Mouse (Mus musculus) MEL (cell line): ENCODE measurements at regions not wholly inside any gene's neighbourhood (a gene's known extent, or its start where the extent isn't known, plus 50 kb on each side); places are given as distances from the start of the nearest gene placed in this dataset.
A peak's percentile ranks its signal among the peaks of the same experiment; 100 is the strongest.

Experiments
- DNase-seq: peaks from one replicate; pipeline ENCODE4 v3.0.0; 2011; ENCODE audit warnings: low read depth, low spot score
- H3K27ac ChIP-seq: 2 replicates; pipeline ENCODE4 v1.5.1; 2012; ENCODE audit warnings: low read depth, mild to moderate bottlenecking, control low read depth, low read length, moderate library complexity; ENCODE audit not compliant: control insufficient read depth
- H3K27me3 ChIP-seq, 2 experiments: fragments of 150-350 bp in 1 of 2; sonication (generic) in 1 of 2; 2 replicates each; pipeline ENCODE4 v1.6.1; 2012; ENCODE audit warnings: low read length in 2 of 2, mild to moderate bottlenecking in 2 of 2, improper control_type of control experiment in 1 of 2, moderate library complexity in 1 of 2; ENCODE audit not compliant: insufficient read depth in 2 of 2, control insufficient read depth in 1 of 2
- H3K36me3 ChIP-seq, 2 experiments: 2 replicates each; pipeline ENCODE4 v1.6.1; 2012 to 2014; ENCODE audit warnings: low read length in 2 of 2, improper control_type of control experiment in 1 of 2, inconsistent platforms in 1 of 2, mild to moderate bottlenecking in 1 of 2; ENCODE audit not compliant: insufficient read depth in 2 of 2, control insufficient read depth in 1 of 2
- H3K4me1 ChIP-seq, 2 experiments: fragments of 150-350 bp in 1 of 2; sonication (generic) in 1 of 2; 2 replicates each; pipeline ENCODE4 v1.6.1; 2012; ENCODE audit warnings: low read length in 2 of 2, improper control_type of control experiment in 1 of 2, mild to moderate bottlenecking in 1 of 2; ENCODE audit not compliant: insufficient read depth in 2 of 2, control insufficient read depth in 1 of 2
- H3K4me3 ChIP-seq, 2 experiments: fragments of 150-350 bp in 1 of 2; sonication (generic) in 1 of 2; 2 replicates each; pipeline ENCODE4 v1.5.1; 2012; ENCODE audit warnings: low read depth in 2 of 2, low read length in 2 of 2, mild to moderate bottlenecking in 2 of 2, moderate library complexity in 2 of 2, control low read depth in 1 of 2, improper control_type of control experiment in 1 of 2; ENCODE audit not compliant: control insufficient read depth in 1 of 2, insufficient read depth in 1 of 2
- H3K79me2 ChIP-seq: 2 replicates; pipeline ENCODE4 v1.6.1; 2012; ENCODE audit warnings: mild to moderate bottlenecking, low read length, moderate library complexity; ENCODE audit not compliant: control insufficient read depth, poor library complexity, insufficient read depth
- H3K9ac ChIP-seq: 2 replicates; pipeline ENCODE4 v1.6.1; 2012; ENCODE audit warnings: low read depth, mild to moderate bottlenecking, control low read depth, low read length, moderate library complexity; ENCODE audit not compliant: control insufficient read depth, poor library complexity, severe bottlenecking
- H3K9me3 ChIP-seq: fragments of 150-350 bp; sonication (generic); replicated peaks from 2 replicates; pipeline ENCODE4 v1.6.1; 2012; ENCODE audit warnings: mild to moderate bottlenecking, low read length, improper control_type of control experiment, moderate library complexity; ENCODE audit not compliant: insufficient read depth
- BHLHE40 ChIP-seq: IDR thresholded peaks from 2 replicates; pipeline ENCODE4 v1.6.1; 2012; ENCODE audit warnings: low read depth, mild to moderate bottlenecking, inconsistent platforms, low read length, improper control_type of control experiment, borderline replicate concordance
- CHD1 ChIP-seq: IDR thresholded peaks from 2 replicates; pipeline ENCODE4 v1.6.1; 2012; ENCODE audit warnings: low read depth, mild to moderate bottlenecking, inconsistent platforms, low read length, improper control_type of control experiment
- CTCF ChIP-seq, 3 experiments: IDR thresholded peaks in 2 of 3; conservative IDR thresholded peaks in 1 of 3; 2 replicates each; pipeline ENCODE4 v1.5.1; 2011 to 2012; ENCODE audit warnings: low read length in 3 of 3, low read depth in 2 of 3, mild to moderate bottlenecking in 2 of 3, improper control_type of control experiment in 1 of 3, inconsistent platforms in 1 of 3, mixed read lengths in 1 of 3, moderate library complexity in 1 of 3; ENCODE audit not compliant: control insufficient read depth in 1 of 3, insufficient read depth in 1 of 3, poor library complexity in 1 of 3, severe bottlenecking in 1 of 3
- GATA1 ChIP-seq: IDR thresholded peaks from 2 replicates; pipeline ENCODE4 v1.6.1; 2011; ENCODE audit warnings: low read depth, low read length, improper control_type of control experiment
- MAX ChIP-seq: IDR thresholded peaks from 2 replicates; pipeline ENCODE4 v1.6.1; 2011; ENCODE audit warnings: low read length, improper control_type of control experiment
- MAZ ChIP-seq: IDR thresholded peaks from 2 replicates; pipeline ENCODE4 v1.6.1; 2012; ENCODE audit warnings: low read depth, mild to moderate bottlenecking, inconsistent platforms, low read length, improper control_type of control experiment
- MXI1 ChIP-seq: IDR thresholded peaks from 2 replicates; pipeline ENCODE4 v1.6.1; 2011; ENCODE audit warnings: mild to moderate bottlenecking, low read depth, low read length, improper control_type of control experiment
- MYB ChIP-seq: IDR thresholded peaks from 2 replicates; pipeline ENCODE4 v1.6.1; 2011; ENCODE audit warnings: mild to moderate bottlenecking, low read depth, low read length, improper control_type of control experiment
- NELFE ChIP-seq: IDR thresholded peaks from 2 replicates; pipeline ENCODE4 v1.6.1; 2011; ENCODE audit warnings: low read depth, low read length, improper control_type of control experiment
- POLR2A ChIP-seq, 2 experiments: IDR thresholded peaks; 2 replicates each; pipeline ENCODE4 v1.6.1; 2011 to 2012; ENCODE audit warnings: low read length in 2 of 2, mild to moderate bottlenecking in 2 of 2, control low read depth in 1 of 2, improper control_type of control experiment in 1 of 2, low read depth in 1 of 2, moderate library complexity in 1 of 2; ENCODE audit not compliant: control insufficient read depth in 1 of 2, insufficient read depth in 1 of 2, poor library complexity in 1 of 2
- RCOR1 ChIP-seq: IDR thresholded peaks from 2 replicates; pipeline ENCODE4 v1.6.1; 2012; ENCODE audit warnings: low read depth, mild to moderate bottlenecking, inconsistent platforms, low read length, improper control_type of control experiment
- USF2 ChIP-seq, 2 experiments: IDR thresholded peaks; 2 replicates each; pipeline ENCODE4 v1.6.1; 2011 to 2012; ENCODE audit warnings: improper control_type of control experiment in 2 of 2, low read length in 2 of 2, borderline replicate concordance in 1 of 2, inconsistent platforms in 1 of 2, low read depth in 1 of 2, mild to moderate bottlenecking in 1 of 2; ENCODE audit not compliant: insufficient read depth in 1 of 2
- ZKSCAN1 ChIP-seq: IDR thresholded peaks from 2 replicates; pipeline ENCODE4 v1.6.1; 2012; ENCODE audit warnings: low read depth, mild to moderate bottlenecking, inconsistent platforms, low read length, improper control_type of control experiment, moderate library complexity

- H3K4me1 ChIP-seq, result no peaks in the 10 kb centered on the region
- TF ChIP-seq GATA1 (0 out of 2 replicates have a peak, but pooled peaks have one; percentile 12), MXI1 (no peak), NELFE (no peak)
- no peaks in the 10 kb centered on the region; a peak in 2 of 4 replicates for H3K27me3 ChIP-seq
- peak; percentile 39 for DNase-seq
- no peaks in the 10 kb centered on the region for H3K36me3 ChIP-seq
- no peaks in the 10 kb centered on the region for H3K9me3 ChIP-seq
- no peaks in the 10 kb centered on the region for H3K79me2 ChIP-seq
- no peak overlapping the region for H3K4me3 ChIP-seq
- H3K27ac ChIP-seq, result no peak overlapping the region
- no peak overlapping the region for H3K9ac ChIP-seq
Observed at GRCm38 (mm10) chr13:59279136-59279535, 305.9 kb downstream of the Agtpbp1 start.

GRCm38 (mm10) chr13:59271661-59272060, 313.4 kb downstream of the Agtpbp1 start:
- DNase-seq, result no peak
- no peaks in the 10 kb centered on the region for H3K79me2 ChIP-seq
- no peak overlapping the region for H3K27ac ChIP-seq
- H3K4me1 ChIP-seq, result no peaks in the 10 kb centered on the region
- no peaks in the 10 kb centered on the region for H3K36me3 ChIP-seq
- no peaks in the 10 kb centered on the region for H3K9me3 ChIP-seq
- peaks cover 0 to 4% of the 10 kb centered on the region in 2 experiments; a peak in 2 of 4 replicates for H3K27me3 ChIP-seq
- no peak overlapping the region for H3K4me3 ChIP-seq
- no peak for TF ChIP-seq CTCF (IDR thresholded peaks at IDR 0.05 in 2 of 3, conservative IDR thresholded peaks at IDR 0.05 in 1 of 3; ENCODE audit: control insufficient read depth in 1 of 3, insufficient read depth in 1 of 3, low read depth in 2 of 3, low read length in 3 of 3, poor library complexity in 1 of 3, severe bottlenecking in 1 of 3)
- H3K9ac ChIP-seq, result no peak overlapping the region

DNA sequence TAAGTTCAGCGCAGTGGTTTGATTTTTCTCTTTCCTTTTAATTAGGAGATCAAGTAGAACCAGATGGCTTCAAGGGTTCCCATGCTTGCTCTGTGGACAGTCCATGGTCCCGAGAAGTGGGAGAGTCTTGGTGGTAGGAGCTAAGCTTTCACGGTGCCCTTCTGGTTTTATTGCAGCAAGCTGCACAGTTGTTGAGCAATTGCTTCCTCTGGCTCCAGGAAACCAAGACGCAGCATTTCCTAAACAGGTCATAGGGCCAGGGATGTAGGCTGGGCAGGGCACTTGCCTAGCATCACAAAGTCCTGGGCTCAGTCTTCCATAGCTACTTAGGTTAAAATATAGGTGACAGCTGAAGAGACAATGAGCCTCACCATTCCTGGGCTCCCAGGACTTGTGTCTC, 318.2 kb downstream of the Agtpbp1 start:
- Histone ChIP-seq H3K4me1 (no peaks in the 10 kb centered on the region; a peak in 1 of 4 replicates), H3K4me3 (no peak overlapping the region), H3K9ac (no peak overlapping the region), H3K79me2 (no peaks in the 10 kb centered on the region), H3K27ac (no peak overlapping the region), H3K27me3 (peaks cover 0 to 4% of the 10 kb centered on the region in 2 experiments; a peak in 2 of 4 replicates), H3K9me3 (no peaks in the 10 kb centered on the region), H3K36me3 (no peaks in the 10 kb centered on the region)
- TF ChIP-seq CHD1 (no peak), MAZ (no peak)
- no peak for DNase-seq

GRCm38 (mm10) chr13:59264126-59264525, 320.9 kb downstream of the Agtpbp1 start:
- Histone ChIP-seq H3K4me3 (no peak overlapping the region), H3K36me3 (no peaks in the 10 kb centered on the region), H3K9ac (no peak overlapping the region), H3K27ac (no peak overlapping the region), H3K79me2 (no peaks in the 10 kb centered on the region), H3K27me3 (peaks cover 0 to 4% of the 10 kb centered on the region in 2 experiments; a peak in 2 of 4 replicates), H3K4me1 (no peaks in the 10 kb centered on the region; a peak in 1 of 4 replicates), H3K9me3 (no peaks in the 10 kb centered on the region)
- TF ChIP-seq RCOR1 (no peak), BHLHE40 (no peak), POLR2A (IDR thresholded peaks at IDR 0.05; ENCODE audit: control insufficient read depth in 1 of 2, insufficient read depth in 1 of 2, low read depth in 1 of 2, low read length in 2 of 2, poor library complexity in 1 of 2) (no peak), MYB (no peak), USF2 (IDR thresholded peaks at IDR 0.05; ENCODE audit: borderline replicate concordance in 1 of 2, insufficient read depth in 1 of 2, low read depth in 1 of 2, low read length in 2 of 2) (no peak), ZKSCAN1 (no peak), MAX (no peak)
- DNase-seq, result no peak
